Mouse (Mus musculus): ENCODE measurements around the gene Csnk2b. TPM values are rescaled to one million over a fixed set of nuclear protein-coding genes. Genes with fewer than 3 reads are reported as not detected.

The Csnk2b gene
- polyA plus RNA-seq (2015; fragmentation: Nextera tagmentation; extraction: Ambion mirVana): 248 and 271 TPM in 2 replicates

DNA sequence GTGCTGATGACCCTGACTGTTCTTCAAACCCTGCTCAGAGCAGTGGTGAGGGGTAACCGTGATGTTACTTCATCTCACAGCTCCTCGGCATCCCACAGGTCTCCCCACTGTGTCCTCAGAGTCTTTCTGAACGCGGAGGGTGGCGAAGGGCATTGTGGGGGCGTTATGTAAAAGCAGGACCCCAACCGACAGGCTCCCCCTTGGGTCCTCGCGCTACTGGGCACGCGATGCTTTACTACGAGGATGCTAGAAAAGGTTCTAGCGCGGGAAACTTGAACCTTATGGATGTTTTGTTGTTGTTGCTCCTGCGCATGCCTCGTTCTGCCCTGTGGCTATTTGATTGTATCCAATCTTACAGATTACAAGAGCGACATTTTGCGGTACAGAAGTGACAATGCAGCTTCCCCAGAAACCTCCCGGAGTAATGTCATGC is at the start of gene Csnk2b:
TSS of gene Csnk2b (minus strand) at position 183 of the 433 bp plus-strand sequence.
- H3K4me1 ChIP-seq (replicated peaks): peaks cover 25% of the 10 kb centered on the region
- peaks cover 18% of the 10 kb centered on the region for H3K36me3 ChIP-seq
- peak within 1 kb of the TSS; percentile 68 for H3K4me3 ChIP-seq (replicated peaks)
- peak within 1 kb of the TSS; percentile 89 for H3K27ac ChIP-seq
- H3K4me2 ChIP-seq (replicated peaks): peak within 1 kb of the TSS; percentile 94
- no peaks in the 10 kb centered on the region for H3K9me3 ChIP-seq
- H3K9ac ChIP-seq: peak within 1 kb of the TSS; percentile 84
- no peaks in the 10 kb centered on the region for H3K27me3 ChIP-seq (replicated peaks)
- WGBS: under 1% methylated on average over 19 of the region's 19 CpGs
- ATAC-seq: no peak

- Histone ChIP-seq H3K4me2 (replicated peaks) (no peak overlapping the region), H3K4me3 (replicated peaks) (no peak overlapping the region), H3K27me3 (replicated peaks) (no peaks in the 10 kb centered on the region), H3K9ac (no peak overlapping the region), H3K4me1 (replicated peaks) (peaks cover 7% of the 10 kb centered on the region), H3K9me3 (no peaks in the 10 kb centered on the region), H3K36me3 (no peaks in the 10 kb centered on the region), H3K27ac (no peak overlapping the region)
- 25% methylated on average over 4 of the region's 4 CpGs for WGBS
- ATAC-seq: no peak
Observed at GRCm38 (mm10) chr17:35168541-35169207, 46.8 kb upstream of the Csnk2b start.

DNA sequence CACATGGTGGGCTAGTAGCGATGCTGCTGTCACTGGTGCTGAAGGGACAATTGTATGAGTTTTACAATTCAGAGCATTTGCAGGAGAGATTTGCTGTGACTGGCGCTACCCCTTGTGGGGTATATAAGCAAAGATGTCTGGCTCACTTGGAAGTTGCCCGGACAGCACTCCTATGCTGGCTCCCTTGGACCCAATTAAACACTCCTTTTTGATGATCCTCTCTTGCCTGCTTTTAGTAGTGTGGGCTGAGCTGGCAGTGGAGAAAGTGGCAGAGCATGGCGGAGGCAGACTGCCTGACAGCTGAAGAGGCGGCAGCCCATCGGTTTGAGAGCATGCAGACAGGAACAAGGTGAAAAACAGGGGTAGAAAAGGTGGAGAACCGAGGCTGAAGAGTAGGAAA is 45.9 kb upstream of the Csnk2b start:
- H3K9me3 ChIP-seq: no peaks in the 10 kb centered on the region
- H3K27me3 ChIP-seq (replicated peaks): no peaks in the 10 kb centered on the region
- H3K36me3 ChIP-seq: no peaks in the 10 kb centered on the region
- H3K4me1 ChIP-seq (replicated peaks): peaks cover 9% of the 10 kb centered on the region
- WGBS: 89% methylated on average over 7 of the region's 7 CpGs
- H3K4me3 ChIP-seq (replicated peaks): no peak overlapping the region
- no peak for ATAC-seq
- no peak overlapping the region for H3K9ac ChIP-seq
- no peak overlapping the region for H3K27ac ChIP-seq
- no peak overlapping the region for H3K4me2 ChIP-seq (replicated peaks)

DNA sequence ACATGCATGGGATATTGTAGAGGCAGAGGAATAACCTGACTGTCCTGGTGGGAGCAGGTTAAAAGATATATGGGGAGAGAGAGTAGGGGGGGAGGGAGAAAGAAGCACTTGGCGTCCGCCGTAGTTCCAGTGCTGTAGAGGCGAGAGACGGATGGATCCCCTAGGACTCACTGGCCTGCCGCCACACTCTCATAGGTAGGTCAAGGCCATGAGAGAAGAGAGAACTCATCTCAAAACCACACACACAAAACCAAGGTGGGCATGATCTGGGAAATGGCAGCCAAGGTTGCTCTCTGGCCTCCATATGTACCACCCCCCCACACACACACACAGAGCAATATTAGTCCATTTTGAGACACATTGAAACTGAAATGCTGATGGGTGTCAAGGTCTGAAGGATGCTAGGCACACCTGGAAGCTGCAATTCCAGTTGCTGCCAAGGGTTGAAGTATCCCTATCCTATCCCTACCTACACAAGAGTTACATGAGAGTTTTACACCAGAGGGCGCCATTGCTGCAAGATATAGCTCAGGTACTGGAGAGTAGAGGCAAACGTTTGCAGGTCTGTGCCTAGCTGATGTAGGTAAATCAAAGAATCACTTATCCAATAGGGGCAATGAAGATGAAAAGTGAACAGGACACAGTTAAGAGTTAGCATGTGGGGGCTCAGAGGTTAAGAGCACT is 44.6 kb upstream of the Csnk2b start:
- Histone ChIP-seq H3K4me3 (replicated peaks) (no peak overlapping the region; the same call in 1 of the 2 replicates), H3K27ac (no peak overlapping the region), H3K27me3 (replicated peaks) (no peaks in the 10 kb centered on the region), H3K4me1 (replicated peaks) (peaks cover 18% of the 10 kb centered on the region), H3K9ac (no peak overlapping the region), H3K36me3 (peaks cover 7% of the 10 kb centered on the region), H3K9me3 (no peaks in the 10 kb centered on the region), H3K4me2 (replicated peaks) (peak overlapping the region; percentile 50)
- 64% methylated on average over 8 of the region's 8 CpGs for WGBS
- ATAC-seq: no peak

DNA sequence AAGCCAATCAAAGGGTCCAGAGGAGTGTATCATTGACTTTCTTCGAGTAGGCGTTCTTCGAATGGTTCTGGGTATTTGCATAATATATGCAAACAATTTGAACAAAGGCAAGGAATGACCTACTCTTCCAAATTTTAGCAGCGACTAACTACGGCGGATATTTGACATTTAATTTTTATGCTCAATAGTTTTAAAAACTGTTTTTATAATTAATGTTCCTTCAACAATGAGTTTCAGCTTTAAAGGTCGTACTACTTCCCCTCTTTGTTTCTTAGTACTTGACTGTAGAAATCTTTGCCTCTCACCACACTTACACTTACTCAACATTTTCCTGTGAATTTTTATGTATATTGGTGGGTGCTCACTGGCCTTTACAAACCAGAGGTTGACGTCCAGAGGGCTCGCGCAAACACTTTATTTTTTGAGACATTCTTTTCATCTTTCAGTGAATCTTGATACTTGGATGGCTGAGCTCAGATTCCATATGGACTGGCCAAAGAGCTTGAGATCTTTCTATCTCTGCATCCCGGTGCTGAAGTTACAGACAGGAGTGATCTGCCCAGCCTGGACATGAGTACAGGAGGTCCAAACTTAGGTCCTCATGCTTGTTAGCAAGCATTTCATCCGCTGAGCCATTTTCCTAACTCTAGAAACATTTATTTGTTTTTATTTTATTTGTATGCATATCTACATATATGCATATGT is 43.8 kb upstream of the Csnk2b start:
- peaks cover 18% of the 10 kb centered on the region for H3K4me1 ChIP-seq (replicated peaks)
- H3K4me2 ChIP-seq (replicated peaks): peak overlapping the region; percentile 50
- no peaks in the 10 kb centered on the region for H3K27me3 ChIP-seq (replicated peaks)
- peak overlapping the region; percentile 100 for H3K4me3 ChIP-seq (replicated peaks)
- H3K36me3 ChIP-seq: peaks cover 15% of the 10 kb centered on the region
- H3K9me3 ChIP-seq: no peaks in the 10 kb centered on the region
- WGBS: 16% methylated on average over 12 of the region's 12 CpGs
- peak overlapping the region; percentile 3; the same call in 1 of the 2 replicates for H3K9ac ChIP-seq
- H3K27ac ChIP-seq: peak overlapping the region; percentile 98
- no peak; the same call in 1 of the 2 replicates for ATAC-seq

DNA sequence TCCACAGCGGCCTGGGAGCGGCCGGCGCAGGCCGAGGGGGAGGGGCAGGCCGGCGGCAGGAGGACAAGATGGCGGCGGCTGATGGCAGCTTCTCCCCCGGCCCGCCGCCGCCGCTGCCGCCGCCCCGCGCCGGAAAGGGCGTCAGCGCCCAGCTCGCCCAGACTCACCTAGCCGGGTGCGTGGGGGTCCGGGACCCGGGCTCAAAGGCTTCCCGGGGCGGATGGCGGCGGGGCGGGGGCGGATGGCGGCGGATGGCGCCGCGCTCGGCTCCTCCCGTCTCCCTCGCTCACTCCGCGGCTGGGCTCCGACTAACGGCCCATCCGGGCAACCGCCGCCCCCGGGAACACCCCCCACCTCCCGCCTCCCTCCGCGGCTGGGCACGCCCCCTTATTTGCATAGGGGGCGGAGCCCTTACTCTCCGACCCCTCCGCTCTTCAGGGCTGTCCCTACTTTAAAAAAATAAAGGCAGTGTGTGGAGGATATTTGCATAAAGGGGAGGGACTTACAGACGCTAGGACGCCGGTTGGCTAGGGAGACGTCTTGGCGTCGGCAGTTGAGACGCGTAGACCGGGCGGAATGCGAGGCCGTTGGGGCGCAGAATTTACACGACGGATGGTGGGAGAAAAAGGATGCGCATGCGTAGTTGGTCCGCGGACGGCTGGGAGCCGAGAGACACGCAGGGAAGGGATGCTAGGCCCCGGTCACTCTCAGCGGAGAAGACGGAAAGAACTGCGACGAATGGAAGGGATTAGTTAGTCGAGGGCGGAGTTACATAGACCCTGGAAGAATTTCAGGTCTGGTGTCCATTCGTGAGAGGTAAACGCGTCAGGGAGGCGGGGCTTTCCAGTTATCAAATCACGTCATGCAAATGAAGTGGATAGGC is 43.0 kb upstream of the Csnk2b start, which contains the start of gene Prrc2a:
TSS of gene Prrc2a (minus strand) at position 330 of the 883 bp plus-strand sequence.
- H3K4me2 ChIP-seq (replicated peaks): peak within 1 kb of the TSS; percentile 82
- peak within 1 kb of the TSS; percentile 100 for H3K9ac ChIP-seq
- ATAC-seq: peak; percentile 98
- under 1% methylated on average over 68 of the region's 89 CpGs for WGBS
- no peaks in the 10 kb centered on the region for H3K9me3 ChIP-seq
- peaks cover 23% of the 10 kb centered on the region for H3K36me3 ChIP-seq
- peak within 1 kb of the TSS; percentile 98 for H3K27ac ChIP-seq
- H3K27me3 ChIP-seq (replicated peaks): no peaks in the 10 kb centered on the region
- peaks cover 18% of the 10 kb centered on the region for H3K4me1 ChIP-seq (replicated peaks)
- H3K4me3 ChIP-seq (replicated peaks): peak within 1 kb of the TSS; percentile 100

GRCm38 (mm10) chr17:35164218-35164567 is 42.3 kb upstream of the Csnk2b start:
- Histone ChIP-seq H3K27me3 (replicated peaks) (no peaks in the 10 kb centered on the region), H3K4me2 (replicated peaks) (peak overlapping the region; percentile 82), H3K9me3 (no peaks in the 10 kb centered on the region), H3K4me3 (replicated peaks) (peak overlapping the region; percentile 100), H3K27ac (peak overlapping the region; percentile 94), H3K4me1 (replicated peaks) (peaks cover 18% of the 10 kb centered on the region), H3K9ac (peak overlapping the region; percentile 100), H3K36me3 (peaks cover 30% of the 10 kb centered on the region)
- ATAC-seq: no peak
- WGBS: under 1% methylated on average over 26 of the region's 28 CpGs

DNA sequence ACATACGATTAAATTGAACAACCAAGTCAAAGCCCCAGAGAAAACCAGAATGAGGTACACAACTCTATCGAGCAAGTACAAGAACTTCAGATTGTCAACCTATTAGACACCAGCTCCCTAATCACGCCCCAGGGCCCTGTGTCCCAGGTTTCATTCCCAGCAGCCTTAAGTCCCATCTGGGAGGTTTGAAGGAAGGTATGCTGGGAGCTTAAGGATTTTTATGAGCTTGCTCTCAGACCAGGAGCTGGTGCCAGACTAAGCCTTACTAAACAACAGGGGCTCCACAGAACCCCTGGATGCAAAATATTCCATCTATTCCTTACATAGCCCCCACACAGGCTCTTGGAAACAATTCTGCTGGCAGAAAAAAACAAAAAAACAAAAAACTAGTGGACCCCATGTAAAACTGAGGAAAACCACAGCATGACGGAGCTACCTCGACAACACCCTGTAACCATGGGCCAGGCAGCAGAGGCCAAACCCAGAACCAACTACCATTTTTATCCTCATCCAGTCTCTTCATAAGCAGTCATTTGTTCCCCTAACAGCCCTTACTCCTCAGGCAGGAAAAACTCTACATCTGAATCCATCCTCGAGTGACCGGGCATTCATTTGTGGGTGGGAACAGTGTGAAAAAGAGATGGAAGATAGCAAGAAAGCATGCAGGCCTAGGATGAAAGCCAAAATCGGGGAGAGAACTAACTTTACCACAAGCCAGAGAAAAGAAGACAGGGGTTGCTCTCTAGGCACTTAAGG is 41.7 kb upstream of the Csnk2b start:
- H3K9ac ChIP-seq: peak overlapping the region; percentile 100
- H3K36me3 ChIP-seq: peaks cover 36% of the 10 kb centered on the region
- WGBS: 8% methylated on average over 8 of the region's 8 CpGs
- peak overlapping the region; percentile 82 for H3K4me2 ChIP-seq (replicated peaks)
- H3K27ac ChIP-seq: peak overlapping the region; percentile 94
- no peak for ATAC-seq
- no peaks in the 10 kb centered on the region for H3K9me3 ChIP-seq
- H3K4me3 ChIP-seq (replicated peaks): peak overlapping the region; percentile 100
- no peaks in the 10 kb centered on the region for H3K27me3 ChIP-seq (replicated peaks)
- H3K4me1 ChIP-seq (replicated peaks): peaks cover 18% of the 10 kb centered on the region

DNA sequence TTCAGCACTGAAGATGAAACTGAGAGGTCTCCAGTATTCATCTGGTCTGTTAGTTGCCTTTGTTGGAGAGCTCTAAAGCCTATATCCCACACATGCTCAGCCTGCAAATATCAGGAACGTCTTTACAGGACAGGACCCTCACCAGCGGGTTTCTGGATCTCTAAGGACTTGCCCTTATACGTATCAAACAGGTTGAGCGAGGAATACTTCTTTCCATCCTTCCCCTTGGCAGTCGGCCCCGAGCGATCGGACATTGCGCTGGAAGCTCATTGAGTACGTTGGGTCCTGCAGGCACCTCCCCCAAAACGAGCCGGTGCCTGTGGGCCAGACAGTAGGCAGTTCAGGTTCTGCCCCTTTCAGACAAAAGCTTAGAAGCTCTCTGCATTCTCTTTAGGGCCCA is 40.9 kb upstream of the Csnk2b start:
- Histone ChIP-seq H3K9ac (peak overlapping the region; percentile 100), H3K9me3 (no peaks in the 10 kb centered on the region), H3K4me1 (replicated peaks) (peaks cover 18% of the 10 kb centered on the region), H3K4me3 (replicated peaks) (peak overlapping the region; percentile 100), H3K4me2 (replicated peaks) (peak overlapping the region; percentile 82), H3K36me3 (peaks cover 44% of the 10 kb centered on the region), H3K27me3 (replicated peaks) (no peaks in the 10 kb centered on the region), H3K27ac (no peak overlapping the region)
- 24% methylated on average over 12 of the region's 12 CpGs for WGBS
- no peak for ATAC-seq

- WGBS: 78% methylated on average over 14 of the region's 14 CpGs
- Histone ChIP-seq H3K27me3 (replicated peaks) (no peaks in the 10 kb centered on the region), H3K9ac (peak overlapping the region; percentile 5; the same call in 1 of the 2 replicates), H3K4me2 (replicated peaks) (peak overlapping the region; percentile 82), H3K4me3 (replicated peaks) (peak overlapping the region; percentile 100), H3K4me1 (replicated peaks) (peaks cover 18% of the 10 kb centered on the region), H3K36me3 (peaks cover 50% of the 10 kb centered on the region), H3K9me3 (no peaks in the 10 kb centered on the region), H3K27ac (no peak overlapping the region)
- ATAC-seq: no peak
Observed at GRCm38 (mm10) chr17:35162121-35162520, 40.3 kb upstream of the Csnk2b start.

- no peak for ATAC-seq
- Histone ChIP-seq H3K27me3 (replicated peaks) (no peaks in the 10 kb centered on the region), H3K4me2 (replicated peaks) (0 out of 2 replicates have a peak overlapping the region, but pooled peaks have one; percentile 82), H3K4me3 (replicated peaks) (no peak overlapping the region), H3K27ac (no peak overlapping the region), H3K9ac (no peak overlapping the region), H3K9me3 (no peaks in the 10 kb centered on the region), H3K4me1 (replicated peaks) (peaks cover 17% of the 10 kb centered on the region), H3K36me3 (peaks cover 57% of the 10 kb centered on the region)
- WGBS: 78% methylated on average over 11 of the region's 11 CpGs
Observed at GRCm38 (mm10) chr17:35161421-35161820, 39.6 kb upstream of the Csnk2b start.
